Mouse (Mus musculus) midbrain, embryonic 15.5 days (tissue): ENCODE data around the gene Hist1h4k. TPM values are rescaled to one million over a fixed set of nuclear protein-coding genes. Genes with fewer than 3 reads are reported as not detected.
"Not testable (repeated sequence)": the region's sequence is repeated elsewhere in the genome, so short reads cannot be mapped to it uniquely, and the experiment has no call there.

Source experiments
- ATAC-seq: fragments of 200-750 bp; cut with Nextera tagmentation; replicated peaks from 2 replicates; pipeline ENCODE4 v1.8.0; 2017; ENCODE audit warnings: moderate TSS enrichment
- H3K27ac ChIP-seq: fragments of 300-500 bp; sonication (generic); 2 replicates; pipeline ENCODE4 v1.5.1; 2015; ENCODE audit warnings: mild to moderate bottlenecking, inconsistent platforms
- H3K27me3 ChIP-seq: fragments of 300-500 bp; sonication (generic); replicated peaks from 2 replicates; pipeline ENCODE4 v1.6.1; 2015; ENCODE audit warnings: inconsistent platforms
- H3K36me3 ChIP-seq: fragments of 300-500 bp; sonication (generic); replicated peaks from 2 replicates; pipeline ENCODE4 v1.6.1; 2015; ENCODE audit warnings: inconsistent platforms
- H3K4me1 ChIP-seq: fragments of 300-500 bp; sonication (generic); 2 replicates; pipeline ENCODE4 v1.6.1; 2015; ENCODE audit warnings: inconsistent platforms
- H3K4me2 ChIP-seq: fragments of 300-500 bp; sonication (generic); 2 replicates; pipeline ENCODE4 v1.6.1; 2015; ENCODE audit warnings: inconsistent platforms, mild to moderate bottlenecking, moderate library complexity
- H3K4me3 ChIP-seq: fragments of 300-500 bp; sonication (generic); 2 replicates; pipeline ENCODE4 v1.5.1; 2015; ENCODE audit warnings: mild to moderate bottlenecking, inconsistent platforms
- H3K9ac ChIP-seq: fragments of 300-500 bp; sonication (generic); 2 replicates; pipeline ENCODE4 v1.6.1; 2015; ENCODE audit warnings: mild to moderate bottlenecking, inconsistent platforms
- H3K9me3 ChIP-seq: fragments of 300-500 bp; sonication (generic); 2 replicates; pipeline ENCODE4 v1.6.1; 2016; ENCODE audit warnings: inconsistent platforms
- WGBS: fragments of 180-500 bp; shearing (Covaris S2); methylation state at CpG from one replicate; pipeline ENCODE4 v1.1.7; 2015; ENCODE audit warnings: mixed read lengths; 5-methylcytosine and 5-hydroxymethylcytosine counted together
- polyA plus RNA-seq: library from polyadenylated mRNA; unstranded; fragments of >200 nt; fragmentation: Nextera tagmentation; extraction: Ambion mirVana; gene quantifications from 2 replicates; pipeline ENCODE4 v1.2.1, GENCODE M21; 2015

Gene Hist1h4k
- polyA plus RNA-seq, 1 experiment from 2014 or later, result 4.2 TPM

DNA sequence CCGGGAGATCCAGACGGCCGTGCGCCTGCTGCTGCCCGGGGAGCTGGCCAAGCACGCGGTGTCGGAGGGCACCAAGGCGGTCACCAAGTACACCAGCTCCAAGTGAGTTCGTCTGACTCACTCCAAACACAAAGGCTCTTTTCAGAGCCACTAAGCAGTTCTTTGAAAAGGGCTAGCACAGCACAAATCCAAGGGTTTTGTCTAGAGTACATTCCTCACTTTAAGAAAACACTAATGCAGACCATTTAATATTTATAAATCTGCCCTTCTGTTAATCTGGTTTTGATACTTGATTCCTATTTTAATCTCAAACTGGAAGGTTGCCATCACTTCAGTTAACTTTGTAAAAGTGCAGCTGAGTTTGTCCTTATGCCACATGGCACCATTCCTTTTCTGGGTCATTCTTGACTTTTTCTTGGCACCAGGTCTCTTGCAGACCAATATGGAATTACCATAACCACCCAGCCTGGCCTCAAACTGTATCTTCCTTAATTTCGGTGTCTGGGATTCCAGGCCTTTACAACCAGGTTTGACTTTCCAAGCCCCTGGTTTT lies 27.9 kb downstream of the Hist1h4k start:
- H3K9ac ChIP-seq, result peak overlapping the region; percentile 50

GRCm38 (mm10) chr13:21721757-21722372 lies 28.4 kb downstream of the Hist1h4k start, which contains the start of gene Hist1h2bm:
Gene Hist1h2bm (plus strand): TSS chr13:21722044.
- Histone ChIP-seq H3K4me2 (peak within 1 kb of the TSS; percentile 69), H3K4me1 (peaks cover 25% of the 10 kb centered on the region), H3K9ac (peak within 1 kb of the TSS; percentile 50), H3K4me3 (peak within 1 kb of the TSS; percentile 45), H3K27ac (peak within 1 kb of the TSS; percentile 87)
- not testable (repeated sequence) for H3K27me3 ChIP-seq, H3K9me3 ChIP-seq, H3K36me3 ChIP-seq
- under 1% methylated on average over 37 of the region's 37 CpGs for WGBS
- ATAC-seq, result peak; percentile 98

More for the DNA sequence above, 27.9 kb downstream of the Hist1h4k start:
- H3K4me3 ChIP-seq, result peak overlapping the region; percentile 45
- H3K4me1 ChIP-seq, result peaks cover 22% of the 10 kb centered on the region
- no peak; the same call in 1 of the 2 replicates for ATAC-seq
- 2% methylated on average over 11 of the region's 11 CpGs for WGBS
- no peaks in the 10 kb centered on the region for H3K36me3 ChIP-seq
- H3K9me3 ChIP-seq, result no peaks in the 10 kb centered on the region
- H3K27ac ChIP-seq, result peak overlapping the region; percentile 87
- H3K27me3 ChIP-seq, result no peaks in the 10 kb centered on the region
- peak overlapping the region; percentile 69 for H3K4me2 ChIP-seq

GRCm38 (mm10) chr13:21721107-21721756 lies 29.1 kb downstream of the Hist1h4k start:
- H3K4me2 ChIP-seq, result peak overlapping the region; percentile 69
- peak overlapping the region; percentile 87 for H3K27ac ChIP-seq
- H3K36me3 ChIP-seq, H3K27me3 ChIP-seq, ATAC-seq, H3K9me3 ChIP-seq, H3K9ac ChIP-seq: not testable (repeated sequence)
- peaks cover 27% of the 10 kb centered on the region for H3K4me1 ChIP-seq
- 1% methylated on average over 24 of the region's 44 CpGs for WGBS
- peak overlapping the region; percentile 45 for H3K4me3 ChIP-seq

GRCm38 (mm10) chr13:21718381-21719080 lies 31.8 kb downstream of the Hist1h4k start:
- ATAC-seq, result no peak
- Histone ChIP-seq H3K9ac (peak overlapping the region; percentile 21; the same call in 1 of the 2 replicates), H3K4me1 (peaks cover 36% of the 10 kb centered on the region), H3K4me3 (peak overlapping the region; percentile 39), H3K27me3 (no peaks in the 10 kb centered on the region), H3K9me3 (no peaks in the 10 kb centered on the region), H3K4me2 (peak overlapping the region; percentile 78), H3K36me3 (no peaks in the 10 kb centered on the region), H3K27ac (peak overlapping the region; percentile 58; the same call in 1 of the 2 replicates)
- 58% methylated on average over 4 of the region's 4 CpGs for WGBS

DNA sequence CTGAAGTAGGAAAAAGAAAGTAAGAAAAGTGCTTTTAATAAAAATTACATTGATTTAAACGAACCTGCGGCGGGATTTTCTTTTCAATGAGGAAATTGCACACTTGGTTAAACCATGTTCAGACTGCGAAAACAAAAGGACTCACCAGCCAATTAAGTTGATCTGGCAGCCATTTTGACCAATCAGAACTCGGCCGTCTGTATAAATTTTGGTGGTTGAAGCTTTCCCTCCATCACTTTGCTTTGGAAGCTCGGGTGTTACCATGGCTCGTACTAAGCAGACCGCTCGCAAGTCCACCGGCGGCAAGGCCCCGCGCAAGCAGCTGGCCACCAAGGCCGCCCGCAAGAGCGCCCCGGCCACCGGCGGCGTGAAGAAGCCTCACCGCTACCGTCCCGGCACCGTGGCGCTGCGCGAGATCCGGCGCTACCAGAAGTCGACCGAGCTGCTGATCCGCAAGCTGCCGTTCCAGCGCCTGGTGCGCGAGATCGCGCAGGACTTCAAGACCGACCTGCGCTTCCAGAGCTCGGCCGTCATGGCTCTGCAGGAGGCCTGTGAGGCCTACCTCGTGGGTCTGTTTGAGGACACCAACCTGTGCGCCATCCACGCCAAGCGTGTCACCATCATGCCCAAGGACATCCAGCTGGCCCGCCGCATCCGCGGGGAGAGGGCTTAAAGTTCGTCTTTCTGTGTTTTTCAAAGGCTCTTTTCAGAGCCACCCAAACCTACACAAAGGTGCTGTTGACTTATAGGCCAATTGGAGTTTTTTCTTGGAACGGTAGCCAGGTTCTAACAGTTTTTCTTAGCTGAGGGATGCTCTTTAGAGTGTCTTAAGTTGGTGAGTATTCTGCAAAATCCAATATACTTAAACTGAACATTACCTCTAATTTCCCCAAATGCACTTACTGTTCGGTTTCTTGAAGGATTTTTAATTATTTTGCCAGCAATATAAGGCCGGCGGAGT lies 32.6 kb downstream of the Hist1h4k start, which contains the start of gene Hist1h3h:
Gene Hist1h3h, plus strand, starts transcription at position 263 of the 961 bp plus-strand sequence.
- H3K9me3 ChIP-seq, H3K27me3 ChIP-seq, H3K36me3 ChIP-seq: not testable (repeated sequence)
- H3K9ac ChIP-seq, result peak within 1 kb of the TSS; percentile 52
- H3K4me2 ChIP-seq, result peak within 1 kb of the TSS; percentile 78
- peak; percentile 45 for ATAC-seq
- under 1% methylated on average over 31 of the region's 56 CpGs for WGBS
- peak within 1 kb of the TSS; percentile 91 for H3K27ac ChIP-seq
- H3K4me1 ChIP-seq, result peaks cover 35% of the 10 kb centered on the region
- peak within 1 kb of the TSS; percentile 44 for H3K4me3 ChIP-seq

DNA sequence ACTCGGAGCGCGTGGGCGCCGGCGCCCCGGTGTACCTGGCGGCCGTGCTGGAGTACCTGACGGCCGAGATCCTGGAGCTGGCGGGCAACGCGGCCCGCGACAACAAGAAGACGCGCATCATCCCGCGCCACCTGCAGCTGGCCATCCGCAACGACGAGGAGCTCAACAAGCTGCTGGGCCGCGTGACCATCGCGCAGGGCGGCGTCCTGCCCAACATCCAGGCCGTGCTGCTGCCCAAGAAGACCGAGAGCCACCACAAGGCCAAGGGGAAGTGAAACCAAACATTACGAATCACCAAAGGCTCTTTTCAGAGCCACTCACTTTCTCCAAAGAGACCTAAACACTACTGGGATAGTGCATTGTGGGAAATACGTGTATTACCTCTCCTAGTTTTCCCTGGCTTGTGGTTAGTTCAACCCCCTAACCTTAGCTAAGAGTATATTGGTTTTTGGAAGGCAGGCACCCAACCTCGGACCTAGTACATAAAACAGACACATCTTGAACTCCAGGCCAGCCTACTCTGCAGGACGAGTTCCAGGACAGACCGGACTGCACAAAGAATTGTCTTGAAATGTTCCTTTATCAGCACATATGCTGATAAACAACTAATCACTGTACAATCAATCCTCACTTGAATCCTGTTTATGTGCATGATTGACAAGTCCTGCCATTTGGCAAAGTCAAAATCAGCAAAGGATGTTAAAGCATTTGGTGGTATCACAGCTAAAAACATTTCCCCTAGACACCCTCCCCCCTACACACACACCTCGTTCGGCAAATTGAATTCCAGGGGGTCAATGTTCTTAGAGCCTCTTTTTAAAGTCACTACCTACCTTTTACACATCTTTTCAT lies 33.5 kb downstream of the Hist1h4k start:
- peak; percentile 4; the same call in 1 of the 2 replicates for ATAC-seq
- Histone ChIP-seq H3K4me1 (peaks cover 30% of the 10 kb centered on the region), H3K9ac (peak overlapping the region; percentile 52), H3K4me2 (peak overlapping the region; percentile 78), H3K4me3 (peak overlapping the region; percentile 44), H3K27ac (peak overlapping the region; percentile 91)
- not testable (repeated sequence) for H3K27me3 ChIP-seq, H3K36me3 ChIP-seq, H3K9me3 ChIP-seq
- 0% methylated on average over 16 of the region's 38 CpGs for WGBS

GRCm38 (mm10) chr13:21715864-21716539 lies 34.3 kb downstream of the Hist1h4k start, which contains the start of the genes Hist1h2bl and Hist1h2ai:
Gene Hist1h2bl (minus strand): TSS chr13:21716143.
Gene Hist1h2ai (plus strand): TSS chr13:21716422.
- H3K9ac ChIP-seq, result peak within 1 kb of the TSS; percentile 52
- H3K4me1 ChIP-seq, result peaks cover 27% of the 10 kb centered on the region
- not testable (repeated sequence) for H3K27me3 ChIP-seq, H3K9me3 ChIP-seq, H3K36me3 ChIP-seq
- H3K27ac ChIP-seq, result peak within 1 kb of the TSS; percentile 91
- peak; percentile 96 for ATAC-seq
- H3K4me3 ChIP-seq, result peak within 1 kb of the TSS; percentile 44
- under 1% methylated on average over 37 of the region's 50 CpGs for WGBS
- H3K4me2 ChIP-seq, result peak within 1 kb of the TSS; percentile 78

DNA sequence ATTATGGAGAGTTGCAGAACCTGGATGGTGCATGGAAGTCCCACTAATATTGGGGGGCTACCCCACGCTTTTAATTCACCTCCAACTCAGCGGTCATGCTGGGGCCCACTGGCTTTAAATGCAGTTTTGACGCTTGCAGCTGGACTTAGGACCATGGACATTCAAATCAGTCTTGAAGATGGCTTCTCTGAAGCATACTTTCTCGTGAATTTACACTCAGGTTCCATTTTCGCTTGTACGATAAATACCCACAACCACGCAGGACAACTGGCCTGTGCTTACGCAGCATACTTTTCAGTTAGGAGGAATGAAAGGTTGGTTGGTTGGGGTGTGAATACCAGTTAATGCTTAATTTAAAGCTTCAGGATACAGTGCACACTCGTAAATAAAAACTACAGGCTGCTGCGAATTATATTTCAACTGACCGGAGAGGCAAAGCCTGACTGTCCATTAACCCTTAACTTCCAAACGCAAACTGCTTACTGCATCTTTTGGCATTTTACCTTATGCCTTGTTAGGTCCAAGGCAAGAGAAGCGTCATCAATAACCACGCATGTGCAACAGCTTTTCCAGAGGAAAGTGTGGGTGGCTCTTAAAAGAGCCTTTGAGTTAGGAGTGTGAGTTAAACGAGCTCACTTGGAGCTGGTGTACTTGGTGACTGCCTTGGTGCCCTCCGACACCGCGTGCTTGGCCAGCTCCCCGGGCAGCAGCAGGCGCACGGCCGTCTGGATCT lies 35.0 kb downstream of the Hist1h4k start:
- H3K36me3 ChIP-seq, result no peaks in the 10 kb centered on the region
- peak overlapping the region; percentile 44 for H3K4me3 ChIP-seq
- WGBS, result under 1% methylated on average over 22 of the region's 22 CpGs
- peak overlapping the region; percentile 78 for H3K4me2 ChIP-seq
- H3K4me1 ChIP-seq, result peaks cover 24% of the 10 kb centered on the region
- no peaks in the 10 kb centered on the region for H3K27me3 ChIP-seq
- ATAC-seq, result no peak
- H3K27ac ChIP-seq, result peak overlapping the region; percentile 91
- H3K9ac ChIP-seq, result peak overlapping the region; percentile 1; the same call in 1 of the 2 replicates
- no peaks in the 10 kb centered on the region for H3K9me3 ChIP-seq

- no peak for ATAC-seq
- Histone ChIP-seq H3K9me3 (no peaks in the 10 kb centered on the region), H3K27me3 (no peaks in the 10 kb centered on the region), H3K4me2 (peak overlapping the region; percentile 78), H3K27ac (peak overlapping the region; percentile 91; the same call in 1 of the 2 replicates), H3K9ac (peak overlapping the region; percentile 1; the same call in 1 of the 2 replicates), H3K4me1 (peaks cover 24% of the 10 kb centered on the region), H3K4me3 (peak overlapping the region; percentile 44), H3K36me3 (no peaks in the 10 kb centered on the region)
- WGBS, result 2% methylated on average over 7 of the region's 7 CpGs
Observed at GRCm38 (mm10) chr13:21714725-21715124, 35.6 kb downstream of the Hist1h4k start.
